8 mouse cellular contexts compared by ENCODE assay signal in the genomic region with DNA sequence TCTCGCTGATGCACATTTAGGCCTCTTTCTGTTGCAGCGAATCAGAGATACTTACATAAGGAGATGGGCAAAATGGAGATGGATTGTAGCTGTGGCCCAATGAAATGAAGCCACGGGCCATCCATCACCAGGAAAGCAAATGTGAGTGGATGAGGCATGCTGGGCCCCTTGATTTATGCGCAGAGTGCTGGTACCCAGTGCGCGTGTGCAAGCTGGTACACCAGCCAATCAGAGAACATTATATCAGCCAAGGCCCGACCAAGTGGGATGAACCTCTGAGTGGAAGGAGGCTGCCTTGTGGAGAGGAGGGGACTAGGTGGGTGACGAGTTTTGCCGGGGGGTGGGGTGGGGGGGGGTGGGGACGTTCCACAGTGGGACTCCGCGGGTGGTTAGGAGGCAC. TPM values are rescaled to one million over a fixed set of nuclear protein-coding genes. Genes with fewer than 3 reads are reported as not detected.
DNase-seq lines count a peak whose midpoint lies in the region; ATAC-seq lines count a peak whose summit lies in the region.
"Not testable (repeated sequence)": the region's sequence is repeated elsewhere in the genome, so short reads cannot be mapped to it uniquely, and the experiment has no call there.

A gene (plus strand): TSS at position 274 of the 400 bp plus-strand sequence.

- not testable (repeated sequence) for ATAC-seq in embryonic facial prominence, embryonic 13.5 days (ENCODE audit: insufficient number of reproducible peaks, insufficient read depth, low FRiP score, low TSS enrichment, low read depth); heart, embryonic 14.5 days (ENCODE audit: insufficient number of reproducible peaks, insufficient read depth, low FRiP score, low read depth); limb, embryonic 15.5 days (ENCODE audit: insufficient number of reproducible peaks, low FRiP score, low TSS enrichment, low read depth)
- ATAC-seq in midbrain, embryonic 13.5 days, result 0 out of 2 replicates have a peak, but pooled peaks have one; percentile 60

- not testable (repeated sequence) for H3K4me1 ChIP-seq in embryonic facial prominence, embryonic 13.5 days; heart, embryonic 14.5 days (ENCODE audit: control insufficient read depth in 2 of 2, insufficient read depth in 2 of 2, low read length in 2 of 2); limb, embryonic 15.5 days; midbrain, embryonic 13.5 days (replicated peaks)

- H3K9ac ChIP-seq in embryonic facial prominence, embryonic 13.5 days; heart, embryonic 14.5 days (ENCODE audit: low read length); limb, embryonic 15.5 days; midbrain, embryonic 13.5 days (replicated peaks): not testable (repeated sequence)

- 85% methylated on average over 9 of the region's 12 CpGs for WGBS in embryonic facial prominence, embryonic 13.5 days
- 74% methylated on average over 12 of the region's 12 CpGs for WGBS in heart, embryonic 14.5 days
- 79% methylated on average over 12 of the region's 12 CpGs for WGBS in limb, embryonic 15.5 days
- 87% methylated on average over 12 of the region's 12 CpGs for WGBS in midbrain, embryonic 13.5 days

- not testable (repeated sequence) for H3K4me2 ChIP-seq in embryonic facial prominence, embryonic 13.5 days; heart, embryonic 14.5 days (ENCODE audit: low read length); limb, embryonic 15.5 days; midbrain, embryonic 13.5 days (replicated peaks)

- H3K9me3 ChIP-seq in embryonic facial prominence, embryonic 13.5 days; heart, embryonic 14.5 days (ENCODE audit: control insufficient read depth, low read length); limb, embryonic 15.5 days; midbrain, embryonic 13.5 days: not testable (repeated sequence)

- DNase-seq in 3T3-L1 (ENCODE audit: low read depth, low spot score), result peak; percentile 91
- peak; percentile 23 for DNase-seq in adrenal gland, postnatal 10 days
- DNase-seq in kidney, adult 8-10 months, result peak; percentile 2 to 12
- DNase-seq in skeletal muscle tissue, adult 2 months (ENCODE audit: low read depth, low spot score), result peak; percentile 3

- not testable (repeated sequence) for H3K36me3 ChIP-seq in embryonic facial prominence, embryonic 13.5 days; heart, embryonic 14.5 days (ENCODE audit: control insufficient read depth, insufficient read depth, low read length); limb, embryonic 15.5 days; midbrain, embryonic 13.5 days

- not testable (repeated sequence) for H3K27ac ChIP-seq in embryonic facial prominence, embryonic 13.5 days; heart, embryonic 14.5 days (replicated peaks in 1 of 2; ENCODE audit: control insufficient read depth in 1 of 2, insufficient read depth in 1 of 2, low read depth in 2 of 2, low read length in 2 of 2); limb, embryonic 15.5 days; midbrain, embryonic 13.5 days

- not testable (repeated sequence) for H3K27me3 ChIP-seq in embryonic facial prominence, embryonic 13.5 days; heart, embryonic 14.5 days (ENCODE audit: control insufficient read depth, insufficient read depth, low read length); limb, embryonic 15.5 days; midbrain, embryonic 13.5 days

- not testable (repeated sequence) for H3K4me3 ChIP-seq in embryonic facial prominence, embryonic 13.5 days; heart, embryonic 14.5 days (ENCODE audit: control insufficient read depth in 1 of 2, insufficient read depth in 1 of 2, low read depth in 1 of 2, low read length in 2 of 2); limb, embryonic 15.5 days; midbrain, embryonic 13.5 days (replicated peaks)

RNA-seq across cellular contexts. Expression of the gene that starts here (rescaled TPM):
- 1 to 10 TPM; 4.6 to 7.8 TPM for total RNA-seq in adrenal gland, postnatal 10 days (2021)
- polyA plus RNA-seq in embryonic facial prominence, embryonic 13.5 days (2015; fragmentation: Nextera tagmentation; extraction: Ambion mirVana), result 10.7 and 11.3 TPM in 2 replicates
- 2.7 and 11.9 TPM in 2 replicates for polyA plus RNA-seq in heart, embryonic 14.5 days (2014; fragmentation: Nextera tagmentation; extraction: Ambion mirVana)
- polyA plus RNA-seq in limb, embryonic 15.5 days (2015; fragmentation: Nextera tagmentation; extraction: Ambion mirVana), result 12.6 and 12.9 TPM in 2 replicates
- polyA plus RNA-seq in midbrain, embryonic 13.5 days (2015; fragmentation: Nextera tagmentation; extraction: Ambion mirVana), result 16.4 and 20.6 TPM in 2 replicates

Comparison
In these comparisons a context has a peak if more than half of its experiments do, and no peak if none do; other contexts are left out.
1. DNase-seq: peak in every context shown above with its lines; median percentile 91 in 3T3-L1; 23 in adrenal gland, postnatal 10 days; 7 in kidney, adult 8-10 months; 3 in skeletal muscle tissue, adult 2 months.